Mouse (Mus musculus): ENCODE data around the gene Tgif2. TPM values are rescaled to one million over a fixed set of nuclear protein-coding genes. Genes with fewer than 3 reads are reported as not detected.
A peak's percentile ranks its signal among the peaks of the same experiment; 100 is the strongest.
"Not testable (repeated sequence)": the region's sequence is repeated elsewhere in the genome, so short reads cannot be mapped to it uniquely, and the experiment has no call there.

Gene Tgif2
- polyA plus RNA-seq, 1 experiment from 2014 or later, result 55.7 TPM

DNA sequence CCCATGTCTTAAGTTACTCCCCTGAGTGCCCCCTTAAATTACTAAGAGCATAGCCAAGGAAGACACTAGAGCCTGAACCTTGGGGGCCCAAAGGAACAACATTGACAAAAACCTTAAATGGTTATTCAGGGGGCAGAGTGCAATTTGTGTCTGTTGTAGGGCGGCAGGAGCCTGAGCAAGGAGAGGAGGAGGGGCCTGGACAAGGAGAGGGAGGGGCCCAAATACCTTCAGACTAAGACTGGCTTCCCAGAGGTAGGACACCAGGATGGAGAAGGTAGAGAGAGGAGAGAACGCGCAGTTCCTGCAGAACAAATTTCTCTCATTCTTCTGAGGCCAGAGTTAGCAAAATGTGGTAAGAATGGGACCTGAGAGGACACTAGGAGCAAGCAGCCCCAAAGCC, 24.4 kb upstream of the Tgif2 start:
- peak overlapping the region; percentile 15; the same call in 1 of the 2 replicates for H3K4me2 ChIP-seq
- no peaks in the 10 kb centered on the region for H3K9me3 ChIP-seq
- 44% methylated on average over 3 of the region's 3 CpGs for WGBS
- H3K9ac ChIP-seq, result no peak overlapping the region
- no peak overlapping the region for H3K4me3 ChIP-seq
- H3K4me1 ChIP-seq, result peaks cover 28% of the 10 kb centered on the region; the same call in 1 of the 2 replicates
- H3K36me3 ChIP-seq, result no peaks in the 10 kb centered on the region
- ATAC-seq (ENCODE audit: borderline replicate concordance, extremely low read depth, low FRiP score, low TSS enrichment), result no peak
- H3K27me3 ChIP-seq, result no peaks in the 10 kb centered on the region
- H3K27ac ChIP-seq, result peak overlapping the region; percentile 85

DNA sequence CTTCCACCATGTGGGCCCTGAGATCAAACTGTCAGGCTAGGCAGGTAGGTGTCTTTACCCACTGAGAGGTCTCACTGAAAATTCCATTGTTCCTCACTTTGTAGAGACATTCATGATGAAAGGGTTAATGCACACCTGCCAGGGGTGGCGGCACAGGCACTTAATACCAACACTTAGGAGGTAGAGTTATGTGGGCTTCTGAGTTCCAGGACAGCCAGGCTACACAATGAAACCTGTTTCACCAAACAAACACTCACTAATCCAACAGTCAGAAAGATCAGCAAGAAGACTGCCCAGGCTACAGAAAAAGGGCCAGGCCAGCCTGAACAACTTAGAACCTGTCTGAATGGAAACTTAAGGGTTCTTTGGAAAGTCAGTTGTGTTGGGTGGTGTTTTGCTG, 23.7 kb upstream of the Tgif2 start:
- Histone ChIP-seq H3K9ac (no peak overlapping the region), H3K27ac (peak overlapping the region; percentile 85), H3K36me3 (no peaks in the 10 kb centered on the region), H3K4me2 (peak overlapping the region; percentile 9; the same call in 1 of the 2 replicates), H3K27me3 (no peaks in the 10 kb centered on the region), H3K4me1 (peaks cover 28% of the 10 kb centered on the region; the same call in 1 of the 2 replicates), H3K4me3 (no peak overlapping the region), H3K9me3 (no peaks in the 10 kb centered on the region)
- WGBS, result 32% methylated on average over 1 of the region's 1 CpGs
- ATAC-seq (ENCODE audit: borderline replicate concordance, extremely low read depth, low FRiP score, low TSS enrichment), result no peak

DNA sequence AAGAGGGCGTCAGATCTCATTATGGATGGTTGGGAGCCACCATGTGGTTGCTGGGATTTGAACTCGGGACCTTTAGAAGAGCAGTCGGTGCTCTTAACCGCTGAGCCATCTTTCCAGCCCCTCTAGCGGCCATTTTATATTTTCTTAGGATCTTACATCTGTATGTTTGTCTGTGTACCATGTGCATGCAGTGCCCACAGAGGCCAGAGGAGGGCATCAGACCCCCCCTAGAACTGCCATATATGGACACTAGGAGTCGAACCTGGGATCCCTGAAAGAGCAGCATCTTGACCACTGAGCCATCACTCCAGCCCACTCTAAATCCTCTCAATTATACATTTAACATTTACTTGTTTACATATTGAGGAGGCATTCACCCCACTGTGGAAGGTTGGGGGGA, 14.7 kb upstream of the Tgif2 start:
- H3K27me3 ChIP-seq; H3K27ac ChIP-seq; H3K9ac ChIP-seq; H3K36me3 ChIP-seq; H3K9me3 ChIP-seq; ATAC-seq (ENCODE audit: borderline replicate concordance, extremely low read depth, low FRiP score, low TSS enrichment); H3K4me2 ChIP-seq; H3K4me1 ChIP-seq; H3K4me3 ChIP-seq: not testable (repeated sequence)
- 86% methylated on average over 6 of the region's 6 CpGs for WGBS

DNA sequence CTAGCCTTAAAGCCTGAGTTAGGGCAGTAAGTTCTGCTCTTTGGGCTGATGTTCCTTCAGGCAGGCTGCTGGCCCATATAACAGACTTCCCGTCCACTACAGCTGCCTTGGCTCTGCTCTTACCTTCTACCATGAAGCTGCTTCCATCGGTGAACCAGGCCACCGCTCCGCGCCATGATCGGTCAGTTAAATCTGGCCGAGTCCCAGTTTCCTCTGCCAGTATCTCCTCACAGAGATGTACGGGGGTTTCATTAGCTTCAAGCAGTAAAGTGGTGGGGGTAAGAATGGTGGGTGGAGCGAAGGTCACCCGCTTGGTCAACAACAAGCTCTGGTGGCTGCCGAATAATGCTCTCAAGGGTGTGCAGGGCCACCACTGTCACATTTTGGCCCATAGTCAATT, 5.5 kb upstream of the Tgif2 start:
- Histone ChIP-seq H3K9me3 (peaks cover 7% of the 10 kb centered on the region; the same call in 1 of the 2 replicates), H3K4me1 (peaks cover 18% of the 10 kb centered on the region), H3K9ac (no peak overlapping the region), H3K36me3 (peaks cover 63% of the 10 kb centered on the region), H3K4me3 (no peak overlapping the region), H3K4me2 (no peak overlapping the region), H3K27me3 (no peaks in the 10 kb centered on the region), H3K27ac (no peak overlapping the region)
- no peak for ATAC-seq (ENCODE audit: borderline replicate concordance, extremely low read depth, low FRiP score, low TSS enrichment)
- WGBS, result 93% methylated on average over 11 of the region's 11 CpGs

DNA sequence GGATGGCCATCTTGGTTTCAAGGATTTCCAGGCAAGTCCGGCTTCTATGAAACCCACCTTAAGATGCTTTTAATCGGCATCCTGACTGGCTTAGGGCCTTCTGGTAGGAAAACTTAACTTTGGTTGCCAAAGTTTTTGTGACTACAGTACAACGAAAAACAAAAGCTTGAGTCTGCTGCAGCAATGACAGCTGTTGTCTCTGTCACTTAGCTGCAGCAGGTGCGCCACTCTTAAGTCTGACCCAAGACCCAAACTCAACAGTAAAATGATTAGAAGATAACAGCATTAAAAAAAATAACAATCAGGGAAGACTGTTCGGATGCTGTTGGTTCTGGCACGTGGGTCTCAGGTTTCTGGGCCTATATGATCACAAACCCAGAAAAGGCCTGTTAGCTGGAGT, 968 bp upstream of the Tgif2 start:
- no peaks in the 10 kb centered on the region for H3K9me3 ChIP-seq
- H3K36me3 ChIP-seq, result peaks cover 27% of the 10 kb centered on the region
- peak overlapping the region; percentile 97 for H3K27ac ChIP-seq
- H3K9ac ChIP-seq, result peak overlapping the region; percentile 47
- ATAC-seq (ENCODE audit: borderline replicate concordance, extremely low read depth, low FRiP score, low TSS enrichment), result no peak
- H3K4me3 ChIP-seq, result peak overlapping the region; percentile 95
- peak overlapping the region; percentile 73 for H3K4me2 ChIP-seq
- 45% methylated on average over 6 of the region's 6 CpGs for WGBS
- H3K27me3 ChIP-seq, result no peaks in the 10 kb centered on the region
- peaks cover 46% of the 10 kb centered on the region for H3K4me1 ChIP-seq

DNA sequence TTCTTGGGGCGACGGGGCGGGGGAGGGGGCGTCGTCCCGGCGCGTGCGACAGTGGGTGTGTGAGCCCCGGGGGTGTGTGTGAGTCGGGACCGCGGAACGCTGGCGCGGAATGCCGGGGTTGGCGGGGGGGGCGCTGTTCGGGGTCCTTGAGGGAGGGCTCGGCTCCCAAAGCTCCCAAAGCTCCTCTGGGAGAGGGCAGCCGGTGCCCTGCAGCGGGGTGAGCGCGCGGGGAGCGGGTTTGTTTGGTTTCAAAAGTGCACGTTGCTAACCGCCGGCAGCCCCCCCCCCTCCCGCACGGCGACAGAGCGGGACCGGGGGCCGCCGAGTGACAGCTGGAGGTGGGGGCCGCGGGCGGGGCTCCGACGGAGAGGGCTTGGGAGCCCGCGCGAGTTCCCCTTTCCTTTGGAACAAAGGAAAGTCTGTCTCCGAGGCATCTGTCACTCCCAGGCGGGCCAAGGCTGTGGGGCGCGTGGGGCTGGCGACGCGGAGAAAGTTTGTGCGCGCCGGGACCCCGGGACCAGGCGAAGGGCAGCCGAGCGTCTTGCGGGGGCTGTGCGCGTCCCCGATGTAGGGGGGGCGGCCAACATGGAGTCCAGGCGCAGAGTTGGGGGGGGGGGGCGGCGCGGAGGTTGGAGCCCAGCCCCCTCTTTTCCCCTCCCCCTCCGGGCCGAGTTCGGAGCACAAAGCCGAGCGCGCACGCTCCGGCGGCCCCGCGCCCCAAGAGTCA, 657 bp downstream of the Tgif2 start:
- ATAC-seq (ENCODE audit: borderline replicate concordance, extremely low read depth, low FRiP score, low TSS enrichment), result peak; percentile 50
- no peaks in the 10 kb centered on the region for H3K27me3 ChIP-seq
- H3K4me3 ChIP-seq, result peak overlapping the region; percentile 95
- 0% methylated on average over 67 of the region's 79 CpGs for WGBS
- H3K9me3 ChIP-seq, result no peaks in the 10 kb centered on the region
- peaks cover 12% of the 10 kb centered on the region; the same call in 1 of the 2 replicates for H3K36me3 ChIP-seq
- peak overlapping the region; percentile 97 for H3K27ac ChIP-seq
- peaks cover 62% of the 10 kb centered on the region for H3K4me1 ChIP-seq
- peak overlapping the region; percentile 90 for H3K9ac ChIP-seq
- H3K4me2 ChIP-seq, result peak overlapping the region; percentile 73

DNA sequence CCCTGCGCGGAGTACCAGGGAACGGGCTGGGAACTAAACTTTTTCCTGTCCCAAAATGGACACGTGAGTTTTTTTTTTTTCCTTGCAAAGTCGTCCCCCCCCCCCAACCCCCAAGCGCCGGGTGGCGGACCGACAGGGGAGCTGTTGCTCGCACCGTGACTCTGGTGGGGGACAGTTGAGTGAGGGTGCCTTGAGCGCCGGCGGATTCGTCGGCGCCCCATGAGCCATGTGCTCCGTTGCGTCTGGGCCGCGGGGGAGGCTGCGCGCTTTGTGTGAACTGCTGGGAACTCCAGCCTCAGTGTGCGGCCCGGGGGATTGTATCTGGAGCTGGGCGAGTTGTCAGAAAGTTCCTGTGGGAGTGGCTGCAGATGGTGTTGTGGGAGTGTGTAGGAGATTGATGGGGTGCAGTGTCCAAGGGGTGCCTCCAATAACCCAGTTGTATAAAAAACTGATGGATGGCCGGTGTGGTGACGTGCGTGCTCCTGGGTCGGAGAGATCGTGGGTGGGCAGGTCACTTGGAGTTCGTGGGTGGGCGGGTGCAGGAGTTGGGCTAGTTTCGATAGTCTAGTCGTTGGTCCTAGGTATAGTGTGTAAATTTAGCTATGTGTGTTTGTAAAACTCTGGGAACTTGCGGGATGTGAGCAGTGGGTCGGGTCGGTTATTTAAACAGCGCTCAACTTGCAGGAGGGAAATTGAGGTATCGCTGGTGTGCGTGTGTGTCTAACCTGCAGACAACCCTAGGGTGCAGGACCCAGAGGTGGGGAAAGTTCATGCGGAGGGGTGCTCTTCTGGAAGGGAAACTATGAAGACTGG, 1.4 kb downstream of the Tgif2 start:
- H3K4me3 ChIP-seq, result peak overlapping the region; percentile 95
- H3K9me3 ChIP-seq, result no peaks in the 10 kb centered on the region
- H3K4me2 ChIP-seq, result peak overlapping the region; percentile 73
- H3K36me3 ChIP-seq, result peaks cover 8% of the 10 kb centered on the region; the same call in 1 of the 2 replicates
- WGBS, result under 1% methylated on average over 40 of the region's 42 CpGs
- peak overlapping the region; percentile 97 for H3K27ac ChIP-seq
- ATAC-seq (ENCODE audit: borderline replicate concordance, extremely low read depth, low FRiP score, low TSS enrichment), result peak; percentile 21; the same call in 1 of the 2 replicates
- no peaks in the 10 kb centered on the region for H3K27me3 ChIP-seq
- peaks cover 70% of the 10 kb centered on the region for H3K4me1 ChIP-seq
- peak overlapping the region; percentile 90 for H3K9ac ChIP-seq

DNA sequence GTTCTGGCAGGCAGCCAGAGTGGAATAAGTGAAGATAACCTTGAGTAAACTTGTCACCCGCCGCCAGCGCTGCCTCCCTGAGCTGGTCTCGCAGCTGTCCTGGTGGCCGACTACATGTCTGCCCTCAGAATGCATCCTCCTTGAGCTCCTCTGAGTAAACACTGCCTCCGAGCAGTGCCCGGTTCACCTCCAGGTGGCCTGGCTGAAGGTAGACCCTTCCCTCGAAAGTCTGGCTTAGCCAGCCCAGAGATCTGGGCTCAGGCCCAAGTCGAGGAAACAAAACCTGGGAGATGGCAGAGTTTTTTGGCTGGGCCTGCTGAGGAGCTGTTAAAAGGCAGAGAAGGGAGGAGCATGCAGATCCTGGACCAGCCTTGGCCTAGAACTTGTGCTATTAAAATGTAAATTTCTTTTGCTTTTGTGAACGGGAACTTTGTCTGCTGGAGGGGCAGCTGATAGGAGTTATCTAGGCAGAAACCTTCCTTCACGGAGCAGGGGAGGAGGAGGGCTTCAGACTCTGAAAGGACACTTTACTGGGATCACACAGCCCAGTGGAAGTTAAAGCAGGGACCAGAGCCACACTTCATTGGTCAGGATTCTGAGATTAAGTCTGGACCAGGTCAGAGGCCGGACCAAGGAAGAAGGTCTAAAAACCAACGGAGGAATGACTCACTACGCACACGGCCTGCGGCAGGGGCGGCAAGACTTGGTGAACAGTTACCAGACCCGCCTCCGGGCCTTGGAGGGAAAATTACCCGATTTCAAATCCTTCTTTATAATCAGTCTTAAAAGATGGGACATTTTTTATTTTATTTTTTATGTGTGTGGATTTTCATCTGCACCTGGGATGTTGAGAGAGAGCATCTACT, 2.3 kb downstream of the Tgif2 start:
- ATAC-seq (ENCODE audit: borderline replicate concordance, extremely low read depth, low FRiP score, low TSS enrichment), result no peak; the same call in 1 of the 2 replicates
- WGBS, result 6% methylated on average over 20 of the region's 20 CpGs
- peaks cover 70% of the 10 kb centered on the region for H3K4me1 ChIP-seq

DNA sequence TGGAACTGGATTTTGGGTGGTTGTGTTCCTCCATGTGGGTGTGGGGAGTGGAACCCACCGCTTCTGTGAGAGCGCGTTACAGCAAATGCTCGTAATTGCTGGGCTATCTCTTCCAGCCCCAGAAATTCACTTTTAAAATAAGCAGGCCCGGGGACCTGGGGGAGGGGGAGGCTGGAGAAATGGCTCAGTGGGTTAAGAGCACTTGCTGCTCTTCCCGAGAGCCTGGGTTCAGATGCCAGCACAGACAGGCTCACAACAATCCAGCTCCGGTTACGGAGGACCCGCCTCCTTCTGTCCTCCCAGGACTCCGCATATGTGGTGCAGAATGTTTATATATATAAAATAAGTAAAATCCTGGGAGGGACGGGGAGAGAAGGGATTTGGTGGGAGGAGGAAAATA, 2.9 kb downstream of the Tgif2 start:
- 11% methylated on average over 11 of the region's 11 CpGs for WGBS

More for the DNA sequence above, 2.3 kb downstream of the Tgif2 start:
- peak overlapping the region; percentile 90 for H3K9ac ChIP-seq
- H3K9me3 ChIP-seq, result no peaks in the 10 kb centered on the region
- H3K27ac ChIP-seq, result peak overlapping the region; percentile 97
- peak overlapping the region; percentile 95 for H3K4me3 ChIP-seq
- H3K27me3 ChIP-seq, result no peaks in the 10 kb centered on the region
- peaks cover 11% of the 10 kb centered on the region; the same call in 1 of the 2 replicates for H3K36me3 ChIP-seq
- H3K4me2 ChIP-seq, result peak overlapping the region; percentile 73

DNA sequence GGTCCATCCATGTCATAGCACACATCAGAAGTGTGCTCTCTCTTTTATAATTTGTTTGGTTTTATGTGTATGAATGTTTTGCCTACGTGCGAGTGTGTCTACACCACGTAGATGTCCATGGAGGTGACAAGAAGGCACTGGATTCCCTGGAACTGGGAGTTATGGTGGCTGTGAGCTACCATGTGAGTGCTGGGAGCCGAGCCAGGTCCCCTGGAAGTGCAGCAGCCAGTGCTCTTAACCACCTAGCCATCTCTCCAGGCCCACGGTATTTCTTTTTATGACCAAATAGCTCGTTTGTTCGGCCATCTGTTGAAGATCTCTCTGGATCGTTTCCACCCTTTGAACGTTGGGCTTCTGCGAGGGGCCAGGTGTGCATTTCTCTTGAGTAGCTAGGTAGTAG, 3.5 kb downstream of the Tgif2 start:
- peaks cover 63% of the 10 kb centered on the region for H3K4me1 ChIP-seq
- no peaks in the 10 kb centered on the region for H3K27me3 ChIP-seq
- no peaks in the 10 kb centered on the region for H3K9me3 ChIP-seq
- H3K4me3 ChIP-seq, result no peak overlapping the region
- no peak for ATAC-seq (ENCODE audit: borderline replicate concordance, extremely low read depth, low FRiP score, low TSS enrichment)
- H3K36me3 ChIP-seq, result peaks cover 23% of the 10 kb centered on the region
- H3K9ac ChIP-seq, result no peak overlapping the region
- WGBS, result 67% methylated on average over 10 of the region's 10 CpGs
- peak overlapping the region; percentile 73 for H3K4me2 ChIP-seq
- H3K27ac ChIP-seq, result no peak overlapping the region

More for the DNA sequence above, 2.9 kb downstream of the Tgif2 start:
- H3K27ac ChIP-seq, result peak overlapping the region; percentile 97
- peaks cover 69% of the 10 kb centered on the region for H3K4me1 ChIP-seq
- peak overlapping the region; percentile 95 for H3K4me3 ChIP-seq
- no peak for ATAC-seq (ENCODE audit: borderline replicate concordance, extremely low read depth, low FRiP score, low TSS enrichment)
- H3K9me3 ChIP-seq, result no peaks in the 10 kb centered on the region
- H3K36me3 ChIP-seq, result peaks cover 17% of the 10 kb centered on the region; the same call in 1 of the 2 replicates
- H3K27me3 ChIP-seq, result no peaks in the 10 kb centered on the region
- H3K9ac ChIP-seq, result peak overlapping the region; percentile 90; the same call in 1 of the 2 replicates
- peak overlapping the region; percentile 73 for H3K4me2 ChIP-seq

DNA sequence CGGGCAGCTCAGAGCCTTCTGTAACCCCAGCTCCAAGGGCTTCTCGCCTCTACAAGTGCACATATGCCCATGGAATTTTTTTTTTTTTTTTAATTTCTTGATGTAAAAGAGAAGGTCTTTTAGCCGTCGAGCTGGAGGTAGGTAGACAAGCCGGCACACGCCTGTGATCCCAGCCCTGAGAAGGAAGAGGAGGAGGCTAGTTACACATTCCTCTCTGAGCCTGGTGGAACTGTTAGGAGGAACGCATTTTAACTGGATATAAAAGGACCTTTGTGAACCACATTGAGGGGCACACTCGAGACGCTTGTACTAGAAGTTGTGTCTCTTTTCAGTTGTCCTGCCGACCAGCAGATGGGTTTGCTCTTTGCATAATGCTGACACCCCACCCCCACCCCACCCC, 4.9 kb downstream of the Tgif2 start:
- Histone ChIP-seq H3K4me1 (peaks cover 55% of the 10 kb centered on the region), H3K4me3 (no peak overlapping the region), H3K9me3 (no peaks in the 10 kb centered on the region), H3K36me3 (peaks cover 34% of the 10 kb centered on the region), H3K27ac (peak overlapping the region; percentile 79), H3K4me2 (no peak overlapping the region), H3K27me3 (no peaks in the 10 kb centered on the region), H3K9ac (no peak overlapping the region)
- 34% methylated on average over 10 of the region's 10 CpGs for WGBS
- ATAC-seq (ENCODE audit: borderline replicate concordance, extremely low read depth, low FRiP score, low TSS enrichment), result no peak

All from lung, embryonic 15.5 days (tissue).